Mouse (Mus musculus) midbrain, embryonic 11.5 days (tissue): ENCODE results near the gene Fndc9. TPM values are rescaled to one million over a fixed set of nuclear protein-coding genes. Genes with fewer than 3 reads are reported as not detected.

Source experiments
- ATAC-seq: fragments of 200-750 bp; cut with Nextera tagmentation; 2 replicates; pipeline ENCODE4 v1.8.0; 2017; ENCODE audit warnings: moderate TSS enrichment, moderate library complexity; ENCODE audit not compliant: low FRiP score
- DNase-seq: peaks from one replicate; pipeline ENCODE4 v3.0.0; 2015; ENCODE audit warnings: low spot score; ENCODE audit errors: missing footprints
- H3K27ac ChIP-seq: fragments of 300-500 bp; sonication (generic); 2 replicates; pipeline ENCODE4 v1.5.1; 2014; ENCODE audit warnings: low read depth, low read length
- H3K27me3 ChIP-seq: fragments of 300-500 bp; sonication (generic); 2 replicates; pipeline ENCODE4 v1.6.1; 2014; ENCODE audit warnings: mild to moderate bottlenecking, low read length, moderate library complexity, mixed read lengths; ENCODE audit not compliant: control insufficient read depth, insufficient read depth
- H3K36me3 ChIP-seq: fragments of 300-500 bp; sonication (generic); 2 replicates; pipeline ENCODE4 v1.6.1; 2014; ENCODE audit warnings: mild to moderate bottlenecking, low read length, moderate library complexity, mixed read lengths; ENCODE audit not compliant: control insufficient read depth, insufficient read depth
- H3K4me1 ChIP-seq: fragments of 300-500 bp; sonication (generic); 2 replicates; pipeline ENCODE4 v1.6.1; 2014; ENCODE audit warnings: low read length; ENCODE audit not compliant: control insufficient read depth, insufficient read depth
- H3K4me2 ChIP-seq: fragments of 300-500 bp; sonication (generic); 2 replicates; pipeline ENCODE4 v1.6.1; 2014; ENCODE audit warnings: mild to moderate bottlenecking, moderate library complexity
- H3K4me3 ChIP-seq: fragments of 300-500 bp; sonication (generic); 2 replicates; pipeline ENCODE4 v1.5.1; 2014; ENCODE audit warnings: low read depth, low read length
- H3K9ac ChIP-seq: fragments of 300-500 bp; sonication (generic); 2 replicates; pipeline ENCODE4 v1.6.1; 2014; ENCODE audit warnings: low read length
- H3K9me3 ChIP-seq: fragments of 300-500 bp; sonication (generic); 2 replicates; pipeline ENCODE4 v1.6.1; 2016; ENCODE audit warnings: low read length; ENCODE audit not compliant: control insufficient read depth
- WGBS: fragments of 180-500 bp; shearing (Covaris S2); extraction: QIAGEN DNeasy Blood & Tissue Kit; methylation state at CpG from one replicate; pipeline ENCODE4 v1.1.7; 2014; 5-methylcytosine and 5-hydroxymethylcytosine counted together
- polyA plus RNA-seq: library from polyadenylated mRNA; unstranded; fragments of >200 nt; fragmentation: Nextera tagmentation; extraction: Ambion mirVana; gene quantifications from 2 replicates; pipeline ENCODE4 v1.2.1, GENCODE M21; 2014

Fndc9 gene
- polyA plus RNA-seq, 1 experiment from 2014 or later = 1.2 TPM

GRCm38 (mm10) chr11:46276778-46277177, 41.4 kb downstream of the Fndc9 start:
- WGBS = 42% methylated on average over 5 of the region's 5 CpGs
- DNase-seq = peak; percentile 72
- peaks cover 6% of the 10 kb centered on the region; the same call in 1 of the 2 replicates for H3K36me3 ChIP-seq
- no peaks in the 10 kb centered on the region for H3K9me3 ChIP-seq
- H3K27ac ChIP-seq = no peak overlapping the region
- H3K4me2 ChIP-seq = no peak overlapping the region
- H3K4me3 ChIP-seq = no peak overlapping the region
- no peaks in the 10 kb centered on the region for H3K27me3 ChIP-seq
- ATAC-seq = no peak; the same call in 1 of the 2 replicates
- H3K4me1 ChIP-seq = no peaks in the 10 kb centered on the region
- no peak overlapping the region for H3K9ac ChIP-seq

DNA sequence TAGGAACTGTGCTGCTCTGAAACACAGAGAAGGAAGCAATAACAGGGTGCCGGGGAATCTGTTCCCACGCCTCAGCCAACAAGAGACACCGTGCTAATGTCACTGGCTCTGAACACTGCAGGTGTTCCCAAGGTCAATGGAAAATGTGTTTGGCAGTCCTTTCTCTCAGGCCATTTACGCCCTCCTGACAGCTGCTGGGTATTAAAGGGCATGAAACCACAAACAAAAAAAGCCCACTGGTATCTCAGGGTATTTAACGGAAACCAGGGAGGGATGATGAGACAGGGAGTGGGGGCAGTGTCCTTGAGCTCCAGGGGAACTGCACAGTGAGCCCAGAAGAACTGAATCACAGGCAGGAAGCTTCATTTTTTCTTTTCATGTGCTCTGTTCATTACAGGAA, 42.8 kb downstream of the Fndc9 start:
- 76% methylated on average over 5 of the region's 5 CpGs for WGBS
- H3K36me3 ChIP-seq = peaks cover 6% of the 10 kb centered on the region; the same call in 1 of the 2 replicates

DNA sequence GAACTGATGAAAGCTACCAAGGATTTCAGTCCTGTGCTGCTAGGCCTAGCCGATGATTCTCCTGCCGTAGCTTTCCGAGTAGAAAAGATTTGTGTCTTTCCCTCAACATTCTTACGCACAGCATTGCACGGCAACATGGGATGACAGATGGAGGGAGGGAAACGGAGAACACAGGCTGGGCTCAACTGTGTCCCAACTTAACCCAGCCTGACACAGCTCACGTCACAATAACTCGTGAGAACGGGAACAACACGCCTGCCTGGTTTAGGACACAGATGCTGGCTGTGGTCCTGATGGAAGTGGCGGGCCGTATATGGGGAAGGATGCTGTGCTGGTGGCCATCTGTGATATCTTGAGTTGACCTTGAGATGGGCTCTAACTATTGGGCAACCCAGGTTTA, 43.4 kb downstream of the Fndc9 start:
- no peak overlapping the region for H3K4me2 ChIP-seq
- DNase-seq (peak; percentile 17), ATAC-seq (no peak)
- no peak overlapping the region for H3K27ac ChIP-seq
- H3K36me3 ChIP-seq = peaks cover 6% of the 10 kb centered on the region; the same call in 1 of the 2 replicates
- WGBS = 93% methylated on average over 12 of the region's 12 CpGs
- H3K4me1 ChIP-seq = no peaks in the 10 kb centered on the region
- H3K27me3 ChIP-seq = no peaks in the 10 kb centered on the region
- H3K4me3 ChIP-seq = no peak overlapping the region
- H3K9ac ChIP-seq = no peak overlapping the region
- H3K9me3 ChIP-seq = no peaks in the 10 kb centered on the region

More for the DNA sequence above, 42.8 kb downstream of the Fndc9 start:
- no peak overlapping the region for H3K9ac ChIP-seq
- ATAC-seq (no peak), DNase-seq (peak; percentile 37)
- H3K27ac ChIP-seq = no peak overlapping the region
- H3K27me3 ChIP-seq = no peaks in the 10 kb centered on the region
- H3K4me1 ChIP-seq = no peaks in the 10 kb centered on the region
- H3K9me3 ChIP-seq = no peaks in the 10 kb centered on the region
- no peak overlapping the region for H3K4me2 ChIP-seq
- no peak overlapping the region for H3K4me3 ChIP-seq

GRCm38 (mm10) chr11:46282612-46283011, 47.3 kb downstream of the Fndc9 start:
- Histone ChIP-seq H3K36me3 (peaks cover 8% of the 10 kb centered on the region), H3K4me2 (no peak overlapping the region), H3K9ac (no peak overlapping the region), H3K27me3 (no peaks in the 10 kb centered on the region), H3K4me3 (no peak overlapping the region), H3K9me3 (no peaks in the 10 kb centered on the region), H3K27ac (no peak overlapping the region), H3K4me1 (no peaks in the 10 kb centered on the region)
- DNase-seq (no peak), ATAC-seq (no peak)
- 93% methylated on average over 5 of the region's 5 CpGs for WGBS

DNA sequence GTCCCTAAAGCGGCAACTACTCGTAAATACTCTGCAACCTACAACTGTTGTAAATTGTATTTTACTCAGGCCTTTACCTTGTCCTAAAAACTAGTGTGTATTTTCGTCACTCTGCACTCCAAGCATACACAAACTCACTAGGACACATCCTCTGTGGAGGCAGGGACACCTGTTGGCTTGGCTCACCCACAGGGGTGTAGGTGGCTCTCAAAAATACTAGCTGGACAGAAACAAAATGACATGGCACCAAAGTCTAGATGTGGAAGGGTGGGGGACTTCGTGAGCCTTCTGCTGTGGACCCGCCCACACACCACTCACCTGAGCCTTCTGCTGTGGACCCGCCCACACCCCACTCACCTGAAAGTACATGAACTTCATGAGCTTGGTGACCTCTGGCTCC, 48.5 kb downstream of the Fndc9 start:
- DNase-seq = no peak
- 93% methylated on average over 6 of the region's 6 CpGs for WGBS

GRCm38 (mm10) chr11:46286803-46287202, 51.5 kb downstream of the Fndc9 start:
- no peak for DNase-seq
- no peaks in the 10 kb centered on the region for H3K27me3 ChIP-seq
- no peaks in the 10 kb centered on the region for H3K9me3 ChIP-seq
- 78% methylated on average over 6 of the region's 6 CpGs for WGBS
- no peak for ATAC-seq
- no peak overlapping the region for H3K4me3 ChIP-seq
- H3K9ac ChIP-seq = no peak overlapping the region
- H3K36me3 ChIP-seq = peaks cover 2% of the 10 kb centered on the region; the same call in 1 of the 2 replicates
- H3K4me2 ChIP-seq = no peak overlapping the region
- no peak overlapping the region for H3K27ac ChIP-seq
- peaks cover 6% of the 10 kb centered on the region for H3K4me1 ChIP-seq

More for the DNA sequence above, 48.5 kb downstream of the Fndc9 start:
- H3K4me2 ChIP-seq = no peak overlapping the region
- ATAC-seq = no peak
- H3K9ac ChIP-seq = no peak overlapping the region
- H3K27me3 ChIP-seq = no peaks in the 10 kb centered on the region
- H3K36me3 ChIP-seq = peaks cover 8% of the 10 kb centered on the region
- no peak overlapping the region for H3K4me3 ChIP-seq
- no peaks in the 10 kb centered on the region for H3K9me3 ChIP-seq
- H3K27ac ChIP-seq = no peak overlapping the region
- no peaks in the 10 kb centered on the region for H3K4me1 ChIP-seq

DNA sequence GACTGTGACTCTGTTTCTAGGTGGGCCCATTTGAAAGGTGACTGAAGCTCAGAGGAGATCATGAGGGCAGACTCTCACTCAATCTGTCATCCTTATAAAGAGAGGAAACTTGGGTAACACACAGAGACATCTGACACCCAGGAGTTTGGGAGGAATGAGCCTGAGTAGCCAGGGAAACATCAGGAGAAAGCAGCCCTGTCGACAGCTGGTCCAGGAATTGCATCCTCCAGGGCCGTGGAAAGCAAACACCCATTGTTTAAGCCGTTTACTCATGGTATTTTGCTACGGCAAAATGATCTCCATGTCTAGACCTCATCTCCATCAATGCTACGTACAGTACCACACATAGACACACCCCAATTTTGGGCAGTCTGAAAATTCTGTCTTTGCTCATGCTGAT, 52.8 kb downstream of the Fndc9 start:
- Histone ChIP-seq H3K27ac (no peak overlapping the region), H3K9me3 (no peaks in the 10 kb centered on the region), H3K4me2 (no peak overlapping the region), H3K36me3 (peaks cover 2% of the 10 kb centered on the region; the same call in 1 of the 2 replicates), H3K9ac (no peak overlapping the region), H3K4me1 (peaks cover 6% of the 10 kb centered on the region), H3K27me3 (no peaks in the 10 kb centered on the region), H3K4me3 (no peak overlapping the region)
- ATAC-seq (no peak), DNase-seq (no peak)
- 89% methylated on average over 5 of the region's 5 CpGs for WGBS

DNA sequence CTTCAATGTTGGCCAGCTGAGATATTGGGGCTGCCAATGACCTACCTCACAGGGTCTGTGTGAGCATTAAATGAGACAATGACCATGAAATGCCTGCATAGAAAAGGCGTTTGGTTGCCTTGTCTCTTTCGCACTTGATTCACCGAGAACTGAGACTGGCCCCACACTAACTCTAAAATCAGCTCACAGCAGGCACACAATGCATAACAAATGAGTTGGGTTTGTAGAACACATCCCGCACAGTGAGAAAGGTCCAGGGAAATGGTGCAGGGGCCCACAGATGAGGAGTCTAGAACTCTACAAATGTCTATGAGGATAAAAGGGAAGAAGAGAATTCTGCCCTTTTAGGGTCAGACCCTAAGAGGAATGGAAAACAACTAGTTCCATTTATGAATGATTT, 53.7 kb downstream of the Fndc9 start:
- no peak overlapping the region for H3K4me3 ChIP-seq
- no peak overlapping the region for H3K4me2 ChIP-seq
- H3K9ac ChIP-seq = no peak overlapping the region
- 51% methylated on average over 4 of the region's 4 CpGs for WGBS
- H3K27me3 ChIP-seq = no peaks in the 10 kb centered on the region
- peaks cover 6% of the 10 kb centered on the region for H3K4me1 ChIP-seq
- no peak for ATAC-seq
- H3K9me3 ChIP-seq = no peaks in the 10 kb centered on the region
- DNase-seq = no peak
- H3K36me3 ChIP-seq = peaks cover 2% of the 10 kb centered on the region; the same call in 1 of the 2 replicates
- no peak overlapping the region for H3K27ac ChIP-seq
